Mouse (Mus musculus): ENCODE measurements around the gene Rhoc.
"Not testable (repeated sequence)": the region's sequence is repeated elsewhere in the genome, so short reads cannot be mapped to it uniquely, and the experiment has no call there.

Gene Rhoc

GRCm38 (mm10) chr3:104788075-104788474 is at the start of gene Rhoc:
Gene Rhoc, plus strand, starts transcription at chr3:104788375.
- DNase-seq: no peak

GRCm38 (mm10) chr3:104741954-104742353 is 46.2 kb upstream of the Rhoc start:
- no peak for DNase-seq

- DNase-seq: no peak
These were observed 45.0 kb upstream of the Rhoc start for GRCm38 (mm10) chr3:104743161-104743560.

GRCm38 (mm10) chr3:104743864-104744263 is 44.3 kb upstream of the Rhoc start:
- no peak for DNase-seq

- peak; percentile 75 for DNase-seq
These were observed 35.3 kb upstream of the Rhoc start for GRCm38 (mm10) chr3:104752845-104753244.

- DNase-seq: peak; percentile 91
These were observed 29.8 kb upstream of the Rhoc start for GRCm38 (mm10) chr3:104758406-104758805.

- no peak for DNase-seq
These were observed 29.3 kb upstream of the Rhoc start for GRCm38 (mm10) chr3:104758869-104759268.

- DNase-seq: not testable (repeated sequence)
These were observed 25.9 kb upstream of the Rhoc start for GRCm38 (mm10) chr3:104762103-104762863.

- peak; percentile 64 for DNase-seq
These were observed 23.2 kb upstream of the Rhoc start for GRCm38 (mm10) chr3:104765021-104765420.

- no peak for DNase-seq
These were observed 21.0 kb upstream of the Rhoc start for GRCm38 (mm10) chr3:104767141-104767540.

GRCm38 (mm10) chr3:104767716-104768115 is 20.5 kb upstream of the Rhoc start:
- no peak for DNase-seq

- no peak for DNase-seq
These were observed 19.0 kb upstream of the Rhoc start for GRCm38 (mm10) chr3:104769135-104769534.

GRCm38 (mm10) chr3:104770035-104770434 is 18.1 kb upstream of the Rhoc start:
- DNase-seq: peak; percentile 72

GRCm38 (mm10) chr3:104770918-104771317 is 17.3 kb upstream of the Rhoc start:
- DNase-seq: no peak

- DNase-seq: peak; percentile 33
These were observed 16.7 kb upstream of the Rhoc start for GRCm38 (mm10) chr3:104771460-104771859.

- DNase-seq: peak; percentile 5
These were observed 14.9 kb upstream of the Rhoc start for GRCm38 (mm10) chr3:104773301-104773700.

GRCm38 (mm10) chr3:104777342-104777741 is 10.8 kb upstream of the Rhoc start:
- DNase-seq: peak; percentile 82

- peak; percentile 88 for DNase-seq
These were observed 8.2 kb upstream of the Rhoc start for GRCm38 (mm10) chr3:104779949-104780348.

GRCm38 (mm10) chr3:104780561-104781420 is 7.4 kb upstream of the Rhoc start, which contains the start of gene Ppm1j:
Gene Ppm1j, plus strand, starts transcription at chr3:104781056.
- DNase-seq: peak; percentile 80

GRCm38 (mm10) chr3:104781471-104781903 is 6.7 kb upstream of the Rhoc start, which contains the start of gene Fam19a3:
Gene Fam19a3, minus strand, starts transcription at chr3:104781840.
- DNase-seq: peak; percentile 59

- no peak for DNase-seq
These were observed 6.0 kb upstream of the Rhoc start for GRCm38 (mm10) chr3:104782061-104782681.

- peak; percentile 49 for DNase-seq
These were observed 4.1 kb upstream of the Rhoc start for GRCm38 (mm10) chr3:104783971-104784500.

GRCm38 (mm10) chr3:104785284-104785683 is 2.9 kb upstream of the Rhoc start:
- DNase-seq: no peak
